Mouse (Mus musculus) heart, postnatal 36 days (tissue): Measurements from ENCODE around the gene Shcbp1l. TPM values are rescaled to one million over a fixed set of nuclear protein-coding genes. Genes with fewer than 3 reads are reported as not detected.
A peak's percentile ranks its signal among the peaks of the same experiment; 100 is the strongest.
"Not testable (repeated sequence)": the region's sequence is repeated elsewhere in the genome, so short reads cannot be mapped to it uniquely, and the experiment has no call there.

Experiments
- DNase-seq, 2 experiments: peaks; one replicate each; pipeline ENCODE4 v3.0.0; 2021 to 2022
- intact Hi-C: fragments of 180-260 bp; cut with DNase I; formaldehyde crosslinking; loops from one replicate; pipeline ENCODE4 v1.15.1; 2025
- total RNA-seq, 2 experiments: library from RNA; stranded (reverse); gene quantifications; 2 replicates each; pipeline ENCODE4 v1.2.3; 2021

Shcbp1l gene
- total RNA-seq, 2 experiments from 2014 or later: not detected

DNA sequence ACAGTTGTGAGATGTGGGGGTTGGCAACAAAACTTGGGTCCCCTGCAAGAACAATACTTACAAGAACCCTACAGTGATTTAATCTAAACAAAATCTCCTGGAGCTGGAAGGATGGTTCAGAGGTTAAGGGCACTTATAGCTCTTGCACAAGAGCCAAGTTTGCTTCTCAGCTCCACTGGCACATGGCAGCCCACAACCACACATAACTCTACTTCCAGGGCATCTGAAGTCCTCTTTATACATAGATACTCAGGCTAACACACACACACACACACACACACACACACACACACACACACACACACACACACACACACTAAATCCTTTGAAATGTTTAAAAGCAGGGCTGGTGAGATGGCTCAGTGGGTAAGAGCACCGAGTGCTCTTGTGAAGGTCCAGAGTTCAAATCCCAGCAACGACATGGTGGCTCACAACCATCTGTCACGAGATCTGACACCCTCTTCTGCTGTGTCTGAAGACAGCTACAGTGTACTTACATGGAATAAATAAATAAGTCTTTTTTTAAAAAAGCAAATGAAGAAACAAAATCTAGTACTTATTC lies 8.6 kb upstream of the Shcbp1l start:
- DNase-seq, intact Hi-C loops: not testable (repeated sequence)

DNA sequence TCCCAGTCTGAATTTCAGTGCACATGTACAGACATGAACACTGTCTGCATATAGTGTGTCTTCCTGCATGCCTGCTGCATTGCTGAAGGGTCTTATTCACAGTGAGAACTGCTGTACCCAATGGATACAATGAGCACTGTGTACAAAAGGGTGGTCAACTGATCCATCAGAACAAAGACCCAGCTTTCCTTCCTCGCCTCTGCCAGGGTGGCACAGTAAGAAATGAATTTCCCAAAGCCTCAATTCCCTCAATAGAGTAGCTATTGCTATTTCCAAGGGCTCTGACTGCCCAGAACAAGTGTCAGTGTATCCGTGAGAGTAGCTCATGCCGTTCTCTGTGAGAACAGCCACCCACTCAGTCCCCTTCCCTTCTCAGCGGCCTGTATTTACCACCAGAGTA lies 7.2 kb upstream of the Shcbp1l start:
- intact Hi-C loops, DNase-seq: not testable (repeated sequence)

DNA sequence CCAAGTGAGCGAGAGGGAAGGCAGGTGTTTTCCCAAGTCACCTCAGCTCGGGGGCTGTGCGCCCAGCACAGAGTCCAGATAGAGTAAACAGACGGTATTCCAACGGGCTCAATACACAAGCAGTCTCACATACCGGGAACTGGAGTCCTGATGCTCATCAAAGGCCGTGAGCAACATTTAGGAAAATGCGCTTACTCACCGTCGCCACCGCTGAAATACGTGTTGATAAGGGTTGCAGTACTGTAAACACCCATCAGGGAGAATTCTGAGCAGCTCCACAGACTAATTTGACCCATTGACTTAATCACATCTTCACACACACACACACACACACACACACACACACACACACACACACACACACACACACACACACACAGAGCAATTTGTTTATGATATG lies 691 bp upstream of the Shcbp1l start:
- DNase-seq: no peak
- intact Hi-C loops: no loop called here

DNA sequence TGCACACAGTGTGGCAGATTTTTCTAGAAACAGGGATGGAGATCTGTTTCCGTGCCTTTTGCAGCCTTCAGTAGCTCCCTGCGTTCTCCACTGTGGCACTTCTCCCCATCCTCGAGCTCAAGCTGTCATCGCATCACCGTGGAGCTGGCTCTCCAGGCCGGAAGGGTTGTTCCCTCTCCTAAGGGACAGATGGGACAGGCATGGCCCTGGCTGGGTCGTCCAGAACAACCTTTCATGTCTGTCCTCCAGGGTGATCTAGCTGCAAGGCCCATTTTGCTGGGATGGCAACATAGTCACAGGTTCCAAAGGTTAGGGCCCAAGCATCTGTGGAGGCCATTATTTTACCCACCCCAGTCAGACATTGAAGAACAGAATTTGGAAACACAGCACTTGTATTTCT lies 6.2 kb downstream of the Shcbp1l start:
- intact Hi-C loops: no loop called here
- no peak for DNase-seq

DNA sequence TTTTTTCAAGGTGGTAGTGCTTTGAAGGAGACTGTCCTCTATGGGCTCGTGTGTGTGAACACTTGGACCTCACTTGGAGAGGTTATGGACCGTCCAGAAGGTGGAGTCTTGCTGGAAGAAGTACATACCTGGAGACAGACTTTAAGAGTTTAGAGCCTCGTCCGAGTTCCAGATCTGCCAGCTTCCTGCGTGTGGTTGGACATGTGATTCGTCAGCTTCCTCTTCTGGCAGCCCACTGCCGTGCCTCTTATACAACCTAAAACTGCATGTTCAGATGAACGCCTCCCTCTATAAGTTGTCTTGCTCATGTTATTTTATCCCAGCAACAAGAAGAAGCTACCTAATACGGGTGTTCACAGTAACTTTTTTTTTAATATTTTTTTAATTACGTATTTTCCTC lies 6.7 kb downstream of the Shcbp1l start:
- intact Hi-C loops: no loop called here

DNA sequence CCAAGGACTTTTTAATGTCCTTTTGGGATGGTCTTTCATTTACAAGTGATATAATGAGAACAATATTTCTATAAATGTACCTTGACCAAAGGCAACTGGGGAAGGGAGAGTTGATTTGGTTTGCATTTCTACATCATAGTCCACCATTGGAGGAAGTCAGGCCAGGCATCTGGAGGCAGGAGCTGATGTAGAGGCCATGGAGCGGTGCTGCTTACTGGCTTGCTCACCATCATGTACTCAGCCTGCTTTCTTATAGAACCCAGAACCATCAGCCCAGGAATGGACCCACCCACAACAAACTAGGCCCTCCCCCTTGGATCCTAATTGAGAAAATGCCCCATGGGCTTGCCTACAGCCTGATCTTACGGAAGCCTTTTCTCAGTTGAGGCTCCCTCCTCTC lies 7.4 kb downstream of the Shcbp1l start:
- intact Hi-C loops: no loop called here
- no peak for DNase-seq

More for the DNA sequence above, 6.7 kb downstream of the Shcbp1l start:
- DNase-seq: no peak

DNA sequence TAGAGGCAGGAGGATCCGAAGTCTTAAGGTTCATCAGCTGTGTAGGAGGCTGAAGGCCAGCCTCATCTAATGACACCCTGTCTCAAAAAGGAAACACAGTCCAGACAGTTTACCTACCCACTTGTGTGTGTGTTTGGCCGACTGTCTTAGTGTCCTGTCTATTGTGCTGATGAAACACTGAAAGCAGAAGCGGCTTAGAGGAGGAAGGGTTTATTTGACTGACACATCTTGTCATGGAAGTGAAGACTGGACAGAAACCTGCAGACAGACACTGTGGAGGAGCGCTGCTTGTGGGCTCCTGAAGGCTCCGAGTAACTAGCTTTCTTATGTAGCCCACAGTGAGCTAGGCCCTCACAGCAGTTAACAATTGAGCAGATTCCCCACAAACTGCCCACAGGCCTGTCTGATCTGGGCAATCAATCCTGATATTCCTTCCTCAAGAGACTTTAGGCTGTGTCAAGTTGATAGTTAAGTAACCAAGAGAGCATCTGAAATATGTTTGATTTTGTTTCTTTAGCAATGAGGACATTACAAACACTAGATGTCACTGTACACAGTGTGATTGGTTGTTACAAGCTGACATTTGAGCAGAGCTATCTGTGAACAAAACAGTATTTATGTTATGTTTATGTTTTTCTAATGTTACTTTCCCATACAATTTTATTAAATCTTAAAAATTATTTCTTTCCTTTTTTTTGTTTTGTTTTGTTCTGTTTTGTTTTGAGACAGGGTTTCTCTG lies 9.1 kb downstream of the Shcbp1l start:
- no peak for DNase-seq
- intact Hi-C loops: no loop called here

DNA sequence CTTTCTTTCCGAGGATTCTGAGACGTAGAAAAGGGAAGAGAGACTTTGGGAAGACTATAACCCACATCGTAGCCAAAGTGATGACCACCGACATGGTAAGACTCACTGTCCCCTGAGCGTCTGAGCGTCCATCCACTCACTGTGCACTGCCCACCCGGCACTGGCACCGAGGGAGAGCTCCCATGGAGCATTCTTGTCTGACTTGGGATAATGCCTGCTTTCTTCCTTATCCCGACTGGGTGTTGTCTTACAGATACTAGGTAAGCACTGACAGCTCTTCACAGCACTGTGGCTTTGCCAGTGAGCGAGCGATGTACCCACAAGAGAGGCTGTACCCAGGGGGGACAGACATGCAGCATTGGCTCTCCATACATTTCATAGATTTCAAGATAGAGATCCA lies 12.6 kb downstream of the Shcbp1l start:
- no peak for DNase-seq
- intact Hi-C loops: no loop called here

DNA sequence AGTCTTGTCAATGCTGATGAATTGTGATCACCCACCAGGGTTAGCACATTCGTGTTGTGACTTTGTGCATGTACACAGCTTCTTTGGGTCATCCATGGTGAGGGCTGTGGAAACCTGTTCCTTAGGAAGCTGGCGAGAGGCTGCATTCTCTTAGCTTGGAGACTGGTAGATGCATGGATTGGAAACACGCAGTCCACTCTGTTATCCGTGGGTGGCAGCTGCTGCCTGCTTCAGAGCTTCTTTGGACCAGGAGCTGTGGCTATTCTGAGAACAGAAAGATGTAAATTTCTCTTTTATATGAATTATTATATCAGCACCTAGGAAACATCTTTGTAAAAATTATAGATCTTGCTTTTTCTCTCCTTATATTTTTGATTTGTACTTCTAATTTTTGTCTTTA lies 15.8 kb downstream of the Shcbp1l start:
- DNase-seq: no peak
- intact Hi-C loops: no loop called here

DNA sequence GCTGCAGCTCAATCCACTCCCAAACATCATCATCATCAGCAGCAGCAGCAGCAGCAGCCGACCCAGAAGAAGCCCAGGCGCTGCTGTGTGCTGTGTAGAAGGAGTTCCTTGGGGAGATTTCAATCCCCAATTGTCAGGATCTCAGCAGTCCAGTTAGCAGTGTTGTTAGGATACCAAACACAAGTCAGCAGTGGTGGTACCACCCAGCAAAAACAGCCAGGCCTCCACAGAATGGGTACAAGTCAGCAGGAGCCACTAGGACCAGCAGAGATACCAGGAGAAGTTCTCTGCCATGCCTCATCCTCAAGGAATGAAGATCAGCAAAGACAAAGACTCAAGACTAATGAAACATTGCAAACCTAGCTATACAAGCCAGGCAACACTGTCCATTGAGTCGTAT lies 16.7 kb downstream of the Shcbp1l start:
- intact Hi-C loops: no loop called here
- no peak for DNase-seq

DNA sequence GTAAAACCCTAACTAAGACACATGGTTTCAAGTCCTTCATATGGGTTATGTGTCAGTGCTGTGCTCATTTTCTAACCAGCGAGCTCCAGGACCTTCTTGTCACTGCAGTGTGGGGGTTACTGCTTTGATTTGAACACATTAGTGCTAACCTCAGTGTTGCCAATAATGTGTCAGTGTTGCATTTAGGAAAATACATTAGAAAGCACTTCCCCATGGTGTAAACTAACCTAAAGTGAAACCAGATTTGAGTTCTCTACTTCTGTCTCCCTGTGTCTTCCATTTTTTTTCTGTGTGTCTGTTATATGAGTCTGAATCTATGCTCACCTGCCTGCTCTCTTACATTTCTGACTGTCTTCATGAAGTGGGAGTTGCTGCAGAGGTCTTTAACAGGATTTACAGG lies 18.1 kb downstream of the Shcbp1l start:
- DNase-seq: no peak
- intact Hi-C loops: no loop called here

DNA sequence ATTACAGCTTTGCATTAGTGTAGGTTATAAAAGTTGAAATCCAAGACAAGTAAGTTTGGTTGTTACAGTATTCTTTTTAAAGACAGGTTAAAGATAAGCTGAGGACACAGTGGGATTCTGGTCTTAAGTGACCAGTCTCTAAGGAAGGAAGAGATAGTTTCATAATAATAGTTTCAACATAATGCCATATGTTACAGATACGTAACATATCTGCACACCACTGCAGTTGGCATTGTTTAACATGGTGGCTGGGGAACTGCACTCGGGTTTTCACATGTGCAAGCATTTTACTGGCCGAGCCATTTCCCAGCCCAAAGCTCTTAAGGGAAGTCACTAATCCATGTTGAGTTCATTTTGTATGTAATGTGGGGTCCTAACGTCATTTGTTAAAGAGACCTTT lies 18.7 kb downstream of the Shcbp1l start:
- intact Hi-C loops: no loop called here
- DNase-seq: no peak

DNA sequence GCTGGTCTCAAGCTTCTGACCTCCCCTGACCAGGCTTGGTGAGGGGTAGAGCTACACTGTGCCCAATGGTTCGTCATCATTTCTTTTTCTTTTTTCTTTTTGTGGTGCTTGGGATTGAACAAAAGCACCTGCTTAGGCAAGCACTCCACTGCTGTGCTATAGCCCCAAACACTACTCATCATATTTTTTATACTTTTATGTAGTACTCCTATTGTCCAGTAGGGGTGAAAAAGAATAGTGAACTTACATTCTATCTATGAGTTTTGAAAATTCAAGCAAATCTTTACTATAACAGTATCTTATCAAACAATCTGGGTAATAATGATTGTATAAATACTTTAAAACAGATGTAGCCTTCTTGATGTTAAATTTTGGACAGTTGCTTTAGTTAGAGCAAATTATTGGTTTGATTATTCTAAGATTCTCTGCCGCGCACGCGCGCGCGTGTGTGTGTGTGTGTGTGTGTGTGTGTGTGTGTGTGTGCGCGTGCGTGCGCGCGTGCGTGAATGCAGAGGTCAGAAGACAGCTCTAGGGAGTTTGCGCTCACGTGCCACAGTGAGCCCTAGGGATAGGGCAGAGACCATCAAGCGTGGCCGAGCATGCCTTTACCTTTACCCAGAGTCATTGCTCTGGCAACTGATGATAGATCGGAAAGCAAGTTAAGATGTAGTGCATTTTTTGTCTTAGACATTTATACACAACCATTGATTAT lies 21.3 kb downstream of the Shcbp1l start:
- DNase-seq: no peak

DNA sequence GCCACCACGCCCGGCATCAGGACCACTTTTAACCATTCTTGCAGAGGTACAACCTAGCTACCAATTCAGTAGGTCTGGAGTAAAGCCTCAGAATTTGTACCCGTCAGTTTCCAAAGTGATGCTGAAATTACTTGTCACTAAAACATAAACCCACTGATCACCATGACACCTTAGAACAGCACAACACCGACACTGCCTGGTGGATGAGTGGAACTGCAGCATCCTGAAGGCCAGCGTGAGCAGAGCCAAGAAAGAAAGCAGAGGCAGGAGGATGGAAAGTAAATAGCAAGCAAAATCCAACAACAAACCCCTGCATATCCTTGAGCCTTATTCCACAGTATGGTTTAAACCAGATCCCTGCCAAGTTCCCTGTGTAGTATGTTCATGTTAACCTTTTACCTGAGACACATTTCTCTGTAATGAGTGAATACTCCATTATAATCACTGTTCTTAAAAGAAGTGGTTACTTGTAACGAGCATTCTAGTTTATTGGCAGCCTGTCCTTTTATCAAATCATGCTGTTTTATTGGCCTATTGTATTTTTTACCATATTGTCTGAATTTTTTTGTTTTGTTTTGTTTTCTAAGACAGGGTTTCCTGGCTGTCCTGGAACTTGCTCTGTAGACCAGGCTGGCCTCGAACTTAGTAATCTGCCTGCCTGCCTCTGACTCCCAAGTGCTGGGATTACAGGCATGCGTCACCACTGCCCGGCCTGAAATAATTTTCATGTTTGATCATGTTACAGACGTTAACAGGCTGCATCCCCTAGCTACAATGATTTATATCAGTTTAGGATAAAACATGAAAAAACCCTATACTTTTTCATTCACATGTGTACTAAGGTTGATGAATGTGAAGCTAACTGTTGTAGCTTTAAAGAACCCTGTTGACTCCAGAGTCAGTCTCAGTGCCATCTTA lies 26.5 kb downstream of the Shcbp1l start:
- peak; percentile 31 to 45 for DNase-seq
- intact Hi-C loops: no loop called here

More for the DNA sequence above, 21.3 kb downstream of the Shcbp1l start:
- intact Hi-C loops: no loop called here

DNA sequence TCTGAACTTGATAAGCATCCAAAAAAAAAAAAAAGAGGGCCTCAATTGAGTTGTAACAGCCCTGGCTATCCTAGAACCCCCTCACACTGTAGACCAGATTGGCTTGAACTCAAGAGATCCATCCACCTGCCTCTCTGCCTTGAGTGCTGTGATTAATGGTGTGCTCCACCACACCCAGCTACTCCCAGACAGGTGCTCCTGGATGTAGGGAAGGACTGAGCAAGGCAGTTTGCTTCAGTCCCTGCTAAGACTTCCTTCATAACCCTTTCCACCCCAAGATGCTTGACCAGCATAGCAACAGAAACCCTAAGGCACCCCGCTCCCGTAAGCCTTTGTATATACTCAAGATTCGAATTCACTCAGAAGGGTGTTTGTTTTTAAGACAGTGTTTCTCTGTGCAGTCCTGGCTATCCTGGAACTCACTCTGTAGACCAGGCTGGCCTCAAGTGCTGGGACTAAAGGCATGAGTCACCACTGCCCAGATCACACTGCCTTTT lies 28.2 kb downstream of the Shcbp1l start:
- intact Hi-C loops: no loop called here
- no peak for DNase-seq

DNA sequence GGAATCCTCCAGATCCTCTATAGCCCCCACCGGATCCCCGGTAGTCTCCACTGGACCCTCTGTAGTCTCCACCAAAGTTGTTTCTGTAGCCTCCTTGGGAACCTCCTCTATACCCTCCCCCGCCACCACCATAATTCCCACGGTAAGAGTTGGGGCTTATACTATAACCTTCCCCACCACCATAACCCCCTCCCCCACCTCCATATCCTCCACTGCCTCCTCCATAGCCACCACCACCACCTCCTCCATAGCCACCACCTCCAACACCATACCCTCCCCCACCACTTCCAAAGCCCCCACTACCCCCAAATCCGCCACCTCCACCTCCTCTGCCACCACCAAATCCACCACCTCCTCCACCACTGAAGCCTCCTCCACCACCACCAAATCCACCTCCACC lies 31.2 kb downstream of the Shcbp1l start:
- DNase-seq: no peak
- intact Hi-C loops: no loop called here

DNA sequence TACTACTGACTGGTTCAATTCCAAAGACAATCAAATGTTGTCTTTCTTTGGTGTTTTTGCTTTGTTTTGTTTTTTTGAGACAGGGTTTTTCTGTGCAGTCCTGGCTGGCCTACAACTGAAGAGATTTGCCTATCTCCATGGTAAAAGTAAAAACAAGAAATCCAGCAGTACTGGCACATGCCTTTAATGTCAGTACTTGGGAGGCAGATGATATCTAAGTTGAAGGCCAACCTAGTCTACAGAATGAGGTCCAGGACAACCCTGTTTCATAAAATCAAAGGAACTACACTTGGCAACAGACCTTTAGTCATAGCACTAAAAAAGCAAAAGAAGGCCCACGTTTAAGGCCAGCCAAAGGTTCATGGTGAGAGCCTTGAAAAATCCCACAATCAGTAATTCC lies 36.8 kb downstream of the Shcbp1l start:
- no peak for DNase-seq
- intact Hi-C loops: loop anchor here (10.0 kb wide), 1 partner anchor 607 kb away; no protein-coding TSS in a partner anchor

DNA sequence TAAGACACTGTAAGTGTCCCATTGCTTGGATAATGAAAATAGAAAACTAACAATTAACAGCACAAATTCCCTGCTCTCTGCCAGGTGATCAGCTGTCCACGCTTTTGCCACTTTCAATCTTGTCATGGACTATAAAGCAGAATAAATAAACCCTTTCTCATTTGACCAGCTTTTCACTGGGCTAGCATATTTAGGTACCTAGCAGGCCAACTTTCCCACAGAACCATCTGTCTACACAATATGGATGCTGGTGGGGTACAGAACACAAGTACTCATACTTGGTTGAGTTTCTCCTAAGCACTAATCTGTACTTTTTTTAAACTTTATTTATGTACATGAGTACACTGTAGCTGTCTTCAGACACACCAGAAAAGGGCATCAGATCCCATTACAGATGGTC lies 54.3 kb downstream of the Shcbp1l start:
- intact Hi-C loops: no loop called here
- no peak for DNase-seq

DNA sequence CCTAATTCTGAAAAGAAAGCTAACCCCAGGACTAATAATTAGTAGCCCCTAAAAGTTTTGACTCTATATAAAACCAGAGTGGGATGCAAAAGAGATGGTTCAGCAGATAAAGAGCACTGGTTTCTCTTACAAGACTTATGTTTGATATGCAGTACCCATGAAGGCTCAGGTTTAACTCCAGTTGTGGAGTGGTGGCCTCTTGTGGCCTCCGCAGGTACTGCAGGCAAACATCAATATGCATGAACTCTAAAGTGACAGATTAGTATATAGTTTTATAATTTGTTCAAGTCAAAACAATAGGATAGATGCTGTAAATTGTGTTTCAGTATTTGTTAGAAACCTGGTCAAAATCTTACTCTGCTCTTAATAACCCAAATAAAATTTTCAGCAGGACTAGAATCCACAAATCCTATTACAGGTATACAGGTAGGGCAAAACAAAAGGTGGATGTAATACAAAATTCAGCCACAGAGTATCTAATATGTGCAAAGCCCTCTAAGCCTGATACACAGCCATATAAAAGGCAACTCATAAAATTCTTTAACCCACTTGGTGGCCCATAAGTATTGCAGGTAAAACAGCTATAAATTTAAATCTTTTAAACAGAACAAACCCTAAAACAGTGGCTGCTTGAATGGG lies 55.5 kb downstream of the Shcbp1l start:
- intact Hi-C loops: no loop called here
- peak; percentile 57 to 80 for DNase-seq

DNA sequence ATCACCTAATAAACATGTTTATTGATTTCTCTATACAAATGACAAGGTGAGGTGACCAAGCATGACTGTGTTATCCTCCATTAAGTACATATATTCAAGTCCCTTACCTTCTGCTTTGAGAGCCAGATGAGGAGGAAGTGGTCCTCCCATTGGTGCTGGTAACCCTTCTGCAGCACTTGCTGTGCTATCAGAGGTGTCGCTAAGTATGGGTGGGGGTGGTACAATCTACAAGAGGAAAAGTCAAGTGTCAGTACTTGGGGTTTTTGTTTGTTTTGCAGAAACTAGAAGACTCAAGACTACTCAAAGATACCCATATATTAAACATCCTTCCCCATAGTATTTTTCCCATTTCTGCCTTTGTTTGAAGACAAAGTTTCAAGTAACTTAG lies 56.1 kb downstream of the Shcbp1l start:
- intact Hi-C loops: no loop called here
- DNase-seq: no peak
